Mouse (Mus musculus) spleen, embryonic (tissue): ENCODE results near the gene Fbln1.

Source experiments
- CTCF ChIA-PET: fragments of 350-600 bp; sonication (Branson Sonifier 250); formaldehyde crosslinking; loops from one replicate; lab custom pipeline; 2022; lab: Charles Lee

Gene Fbln1

DNA sequence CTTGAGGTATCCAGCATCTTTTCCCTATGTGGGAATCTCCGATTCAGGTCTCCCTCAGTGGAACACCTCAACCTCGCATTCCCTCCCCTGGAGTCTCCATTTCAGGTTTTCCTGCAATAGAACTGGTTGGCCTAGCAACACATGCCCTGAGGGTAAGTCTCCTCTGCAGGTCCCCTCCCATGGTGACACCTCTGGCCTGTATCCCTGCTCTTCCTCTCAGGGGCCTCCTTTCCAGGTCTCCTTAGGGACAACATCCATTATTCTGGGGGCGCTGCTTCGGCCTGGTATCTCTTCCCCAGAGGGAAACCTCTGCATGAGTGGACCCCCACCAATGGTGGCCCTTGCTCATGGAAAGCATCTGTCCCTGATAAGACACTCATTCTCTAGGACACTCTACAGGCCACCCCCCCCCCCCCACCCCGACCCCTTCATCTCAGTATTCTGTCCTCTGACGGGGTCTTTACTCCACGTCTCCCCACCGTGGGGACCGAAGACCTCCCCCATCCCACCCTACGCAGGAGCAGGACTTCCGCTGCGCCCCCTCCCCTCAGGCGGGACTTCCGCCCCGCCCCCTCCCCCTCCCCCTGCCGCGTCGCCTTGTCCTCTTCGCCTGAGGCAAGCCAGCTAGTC, 130.0 kb downstream of the Fbln1 start, which contains the start of gene Atxn10:
Atxn10 (plus strand) TSS at position 575 of the 630 bp plus-strand sequence.
- CTCF ChIA-PET = no interaction called here
